Comparison of ENCODE assay signal across 30 mouse cellular contexts in the genomic region with DNA sequence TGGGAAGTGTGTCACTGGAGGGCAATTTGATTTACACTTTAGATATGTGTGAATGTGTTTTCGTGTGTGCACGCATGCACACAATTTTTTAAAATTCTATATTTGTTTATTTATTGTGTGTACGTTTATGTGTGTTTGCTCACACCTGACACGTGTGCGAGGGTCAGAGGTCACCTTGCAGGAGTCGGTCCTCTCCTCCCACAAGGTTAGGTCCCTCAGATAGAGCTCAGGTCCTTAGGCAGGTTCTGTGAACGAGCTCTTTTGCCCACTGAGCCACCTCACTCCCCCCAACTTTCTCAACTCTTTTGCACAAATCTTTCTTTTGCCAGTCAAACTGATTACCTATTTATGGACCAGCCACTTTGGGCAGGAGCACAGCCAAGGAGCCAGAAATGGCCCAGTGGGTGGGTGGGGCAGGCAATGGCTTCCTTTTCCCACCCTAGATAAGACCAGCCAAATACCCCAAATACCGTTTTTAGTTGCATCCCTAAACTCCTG. TPM values are rescaled to one million over a fixed set of nuclear protein-coding genes. Genes with fewer than 3 reads are reported as not detected.
"Had no signal": no experiment of that assay in that cellular context is flagged by ENCODE, and none has a peak within 500 bp of the region (broad histone marks: within the 10 kb centered on the region; RNA-seq: fewer than 3 reads in every experiment).

No protein-coding gene starts in this region.

- ATAC-seq: midbrain, embryonic 13.5 days; midbrain, embryonic 16.5 days had no signal

- H3K9ac ChIP-seq: liver, embryonic 13.5 days; midbrain, embryonic 13.5 days; neural tube, embryonic 13.5 days; stomach, embryonic 15.5 days had no signal

- H3K4me2 ChIP-seq: liver, embryonic 13.5 days; midbrain, embryonic 13.5 days; neural tube, embryonic 13.5 days; stomach, embryonic 15.5 days had no signal

- H3K27ac ChIP-seq: left cerebral cortex, adult 2 months; liver, embryonic 13.5 days; midbrain, embryonic 13.5 days; neural tube, embryonic 13.5 days; stomach, embryonic 15.5 days had no signal

- H3K9me3 ChIP-seq: liver, embryonic 13.5 days; midbrain, embryonic 13.5 days; neural tube, embryonic 13.5 days; stomach, embryonic 15.5 days had no signal

- H3K4me3 ChIP-seq: left cerebral cortex, adult 2 months; liver, embryonic 13.5 days; midbrain, embryonic 13.5 days; myocyte; neural tube, embryonic 13.5 days; stomach, embryonic 15.5 days had no signal

- DNase-seq: kidney, postnatal 10 days; kidney, postnatal 36 days; layer of hippocampus, postnatal 36 days; liver, embryonic 13.5 days; lung, adult 2 months; lung, postnatal 14 days; lung, postnatal 4 days; retina, postnatal 1 day; right cerebral cortex, postnatal 25 days; spleen, adult 18-20 months; thymus, postnatal 25 days had no signal

- H3K36me3 ChIP-seq: liver, embryonic 13.5 days; midbrain, embryonic 13.5 days; neural tube, embryonic 13.5 days; stomach, embryonic 15.5 days had no signal

RNA-seq across cellular contexts. Expression of a gene that starts 2.5 kb away (rescaled TPM):
- total RNA-seq: monocyte, adult 5-6 weeks; neutrophil, adult 5-6 weeks had no signal
- polyA plus RNA-seq: liver, adult 2 months; stomach, embryonic 15.5 days had no signal

RNA-seq across cellular contexts. Expression of a gene that starts 2.9 kb away (rescaled TPM):
- total RNA-seq: layer of hippocampus, postnatal 10 days; liver, adult 2 months; megakaryocyte progenitor cell, adult 5-6 weeks; megakaryocyte-erythroid progenitor cell, adult 5-6 weeks; monocyte, adult 5-6 weeks had no signal
- polyA plus RNA-seq: limb, embryonic 11.5 days; liver, adult 2 months; liver, embryonic 13.5 days; liver, embryonic 16.5 days; lung, embryonic 16.5 days; midbrain, embryonic 13.5 days; midbrain, embryonic 16.5 days; myocyte; stomach, embryonic 15.5 days had no signal

RNA-seq across cellular contexts. Expression of a gene that starts 32.2 kb away (rescaled TPM):
- total RNA-seq: layer of hippocampus, adult 8-10 months; layer of hippocampus, postnatal 10 days; layer of hippocampus, postnatal 36 days; left cerebral cortex, adult 2 months; left cerebral cortex, postnatal 10 days; left cerebral cortex, postnatal 36 days; liver, adult 2 months; megakaryocyte progenitor cell, adult 5-6 weeks; megakaryocyte-erythroid progenitor cell, adult 5-6 weeks; monocyte, adult 5-6 weeks had no signal
- polyA plus RNA-seq: limb, embryonic 11.5 days; limb, embryonic 14.5 days; liver, adult 2 months; liver, embryonic 13.5 days; liver, embryonic 16.5 days; lung, adult 2 months; lung, embryonic 16.5 days; midbrain, embryonic 13.5 days; midbrain, embryonic 16.5 days; myocyte; neural tube, embryonic 13.5 days; stomach, embryonic 15.5 days had no signal

RNA-seq across cellular contexts. Expression of a gene that starts 41.5 kb away (rescaled TPM):
- total RNA-seq: megakaryocyte progenitor cell, adult 5-6 weeks; megakaryocyte-erythroid progenitor cell, adult 5-6 weeks; monocyte, adult 5-6 weeks; neutrophil, adult 5-6 weeks had no signal
- polyA plus RNA-seq: limb, embryonic 11.5 days; midbrain, embryonic 13.5 days; myocyte; neural tube, embryonic 13.5 days had no signal
